Mouse (Mus musculus) kidney, postnatal 14 days (tissue): ENCODE results near the gene Uqcrh.

Experiments
- DNase-seq: peaks from one replicate; pipeline ENCODE4 v3.0.0; 2022; ENCODE audit warnings: mixed read lengths

Uqcrh gene

GRCm38 (mm10) chr4:116074861-116075620 lies at the start of gene Uqcrh, which contains the start of gene Lrrc41:
TSS of gene Uqcrh (minus strand) at chr4:116075071.
TSS of gene Lrrc41 (plus strand) at chr4:116075269.
- peak; percentile 96 for DNase-seq

GRCm38 (mm10) chr4:116123602-116124519 lies 49.0 kb upstream of the Uqcrh start, which contains the start of the genes Rad54l and Pomgnt1:
TSS of gene Rad54l (minus strand) at chr4:116123690.
TSS of gene Pomgnt1 (plus strand) at chr4:116123840.
- DNase-seq: peak; percentile 91

GRCm38 (mm10) chr4:116122762-116123161 lies 47.9 kb upstream of the Uqcrh start:
- DNase-seq: no peak

GRCm38 (mm10) chr4:116111486-116111885 lies 36.6 kb upstream of the Uqcrh start:
- DNase-seq: no peak

- no peak for DNase-seq
Observed at GRCm38 (mm10) chr4:116110695-116111094, 35.8 kb upstream of the Uqcrh start.

GRCm38 (mm10) chr4:116105278-116105677 lies 30.4 kb upstream of the Uqcrh start:
- no peak for DNase-seq

GRCm38 (mm10) chr4:116100959-116101358 lies 26.1 kb upstream of the Uqcrh start:
- no peak for DNase-seq

- DNase-seq: no peak
Observed at GRCm38 (mm10) chr4:116097211-116097610, 22.3 kb upstream of the Uqcrh start.

- no peak for DNase-seq
Observed at GRCm38 (mm10) chr4:116096291-116096690, 21.4 kb upstream of the Uqcrh start.

- no peak for DNase-seq
Observed at GRCm38 (mm10) chr4:116088510-116089249, 13.8 kb upstream of the Uqcrh start.

- no peak for DNase-seq
Observed at GRCm38 (mm10) chr4:116077240-116078095, 2.6 kb upstream of the Uqcrh start.

GRCm38 (mm10) chr4:116076369-116077231 lies 1.7 kb upstream of the Uqcrh start:
- DNase-seq: peak; percentile 52

GRCm38 (mm10) chr4:116075631-116076368 lies 929 bp upstream of the Uqcrh start:
- peak; percentile 83 for DNase-seq

GRCm38 (mm10) chr4:116074145-116074675 lies 661 bp downstream of the Uqcrh start:
- peak; percentile 14 for DNase-seq

- peak; percentile 12 for DNase-seq
Observed at GRCm38 (mm10) chr4:116073146-116073545, 1.7 kb downstream of the Uqcrh start.

GRCm38 (mm10) chr4:116070116-116070515 lies 4.8 kb downstream of the Uqcrh start:
- no peak for DNase-seq

GRCm38 (mm10) chr4:116063855-116064254 lies 11.0 kb downstream of the Uqcrh start:
- DNase-seq: no peak

GRCm38 (mm10) chr4:116059012-116059726 lies 15.7 kb downstream of the Uqcrh start:
- no peak for DNase-seq

GRCm38 (mm10) chr4:116057559-116057958 lies 17.3 kb downstream of the Uqcrh start:
- DNase-seq: no peak
